Mouse (Mus musculus) cerebellum, adult 18-20 months (tissue): ENCODE data around the gene Isy1.
"Not testable (repeated sequence)": the region's sequence is repeated elsewhere in the genome, so short reads cannot be mapped to it uniquely, and the experiment has no call there.

ENCODE experiments used
- DNase-seq, 2 experiments: peaks; one replicate each; pipeline ENCODE4 v3.0.0; 2021

Isy1 gene

GRCm38 (mm10) chr6:87776663-87777062, 61.9 kb downstream of the Isy1 start:
- DNase-seq: no peak

GRCm38 (mm10) chr6:87775588-87776245, 62.9 kb downstream of the Isy1 start:
- DNase-seq: no peak

- no peak for DNase-seq
Measured at GRCm38 (mm10) chr6:87774909-87775308, 63.7 kb downstream of the Isy1 start.

- no peak for DNase-seq
Measured at GRCm38 (mm10) chr6:87774466-87774865, 64.1 kb downstream of the Isy1 start.

- DNase-seq: no peak
Measured at GRCm38 (mm10) chr6:87770626-87771025, 68.0 kb downstream of the Isy1 start.

- not testable (repeated sequence) for DNase-seq
Measured at GRCm38 (mm10) chr6:87764296-87764695, 74.3 kb downstream of the Isy1 start.
